Mouse (Mus musculus) hindbrain, embryonic 11.5 days (tissue): ENCODE results near the gene Rassf7. TPM values are rescaled to one million over a fixed set of nuclear protein-coding genes. Genes with fewer than 3 reads are reported as not detected.
A peak's percentile ranks its signal among the peaks of the same experiment; 100 is the strongest.

Experiments used
- ATAC-seq: fragments of 200-750 bp; cut with Nextera tagmentation; 2 replicates; pipeline ENCODE4 v1.8.0; 2017; ENCODE audit warnings: mild to moderate bottlenecking, moderate TSS enrichment, moderate library complexity; ENCODE audit not compliant: low FRiP score
- DNase-seq: peaks from one replicate; pipeline ENCODE4 v3.0.0-alpha.2; 2015; ENCODE audit warnings: low spot score
- H3K27ac ChIP-seq: fragments of 300-500 bp; sonication (generic); 2 replicates; pipeline ENCODE4 v1.5.1; 2014; ENCODE audit warnings: mild to moderate bottlenecking, low read depth, low read length
- H3K27me3 ChIP-seq: fragments of 300-500 bp; sonication (generic); 2 replicates; pipeline ENCODE4 v1.6.1; 2014; ENCODE audit warnings: mild to moderate bottlenecking, low read length, moderate library complexity, mixed read lengths; ENCODE audit not compliant: control insufficient read depth, insufficient read depth
- H3K36me3 ChIP-seq: fragments of 300-500 bp; sonication (generic); 2 replicates; pipeline ENCODE4 v1.6.1; 2014; ENCODE audit warnings: mild to moderate bottlenecking, low read length, moderate library complexity, mixed read lengths; ENCODE audit not compliant: control insufficient read depth, insufficient read depth
- H3K4me1 ChIP-seq: fragments of 300-500 bp; sonication (generic); replicated peaks from 2 replicates; pipeline ENCODE4 v1.6.1; 2014; ENCODE audit warnings: low read length, mixed read lengths; ENCODE audit not compliant: control insufficient read depth, insufficient read depth
- H3K4me2 ChIP-seq: fragments of 300-500 bp; sonication (generic); replicated peaks from 2 replicates; pipeline ENCODE4 v1.6.1; 2014; ENCODE audit warnings: mild to moderate bottlenecking, low read depth, low read length
- H3K4me3 ChIP-seq: fragments of 300-500 bp; sonication (generic); 2 replicates; pipeline ENCODE4 v1.5.1; 2014; ENCODE audit warnings: low read depth, low read length
- H3K9ac ChIP-seq: fragments of 300-500 bp; sonication (generic); 2 replicates; pipeline ENCODE4 v1.6.1; 2014; ENCODE audit warnings: low read depth, low read length
- H3K9me3 ChIP-seq: fragments of 300-500 bp; sonication (generic); 2 replicates; pipeline ENCODE4 v1.6.1; 2016; ENCODE audit warnings: low read length; ENCODE audit not compliant: control insufficient read depth
- WGBS: fragments of 180-500 bp; shearing (Covaris S2); extraction: QIAGEN DNeasy Blood & Tissue Kit; methylation state at CpG from one replicate; pipeline ENCODE4 v1.1.7; 2014; 5-methylcytosine and 5-hydroxymethylcytosine counted together
- polyA plus RNA-seq: library from polyadenylated mRNA; unstranded; fragments of >200 nt; fragmentation: Nextera tagmentation; extraction: Ambion mirVana; gene quantifications from 2 replicates; pipeline ENCODE4 v1.2.1, GENCODE M21; 2014

Rassf7 gene
- polyA plus RNA-seq, 1 experiment from 2014 or later, result 37.8 TPM

- ATAC-seq, result no peak
- Histone ChIP-seq H3K27me3 (no peaks in the 10 kb centered on the region), H3K4me2 (no peak overlapping the region), H3K9ac (no peak overlapping the region), H3K4me3 (no peak overlapping the region), H3K4me1 (no peaks in the 10 kb centered on the region), H3K9me3 (no peaks in the 10 kb centered on the region), H3K36me3 (no peaks in the 10 kb centered on the region), H3K27ac (no peak overlapping the region)
- WGBS, result 90% methylated on average over 18 of the region's 18 CpGs
- DNase-seq, result no peak
Measured at GRCm38 (mm10) chr7:141206182-141206937, 9.3 kb upstream of the Rassf7 start.

GRCm38 (mm10) chr7:141209526-141209925, 6.1 kb upstream of the Rassf7 start:
- no peaks in the 10 kb centered on the region for H3K36me3 ChIP-seq
- no peak overlapping the region for H3K4me2 ChIP-seq
- H3K9me3 ChIP-seq, result no peaks in the 10 kb centered on the region
- H3K4me3 ChIP-seq, result no peak overlapping the region
- DNase-seq (no peak), ATAC-seq (no peak)
- 83% methylated on average over 3 of the region's 3 CpGs for WGBS
- H3K9ac ChIP-seq, result no peak overlapping the region
- H3K27me3 ChIP-seq, result no peaks in the 10 kb centered on the region
- no peaks in the 10 kb centered on the region for H3K4me1 ChIP-seq
- H3K27ac ChIP-seq, result no peak overlapping the region

- Histone ChIP-seq H3K27ac (no peak overlapping the region), H3K9ac (no peak overlapping the region), H3K4me1 (peaks cover 4% of the 10 kb centered on the region; the same call in 1 of the 2 replicates), H3K9me3 (no peaks in the 10 kb centered on the region), H3K27me3 (no peaks in the 10 kb centered on the region), H3K4me3 (no peak overlapping the region), H3K36me3 (no peaks in the 10 kb centered on the region), H3K4me2 (no peak overlapping the region)
- ATAC-seq, result no peak
- DNase-seq, result no peak
- 81% methylated on average over 12 of the region's 12 CpGs for WGBS
Measured at GRCm38 (mm10) chr7:141210137-141210536, 5.5 kb upstream of the Rassf7 start.

- ATAC-seq, result no peak
- Histone ChIP-seq H3K4me3 (no peak overlapping the region), H3K9me3 (no peaks in the 10 kb centered on the region), H3K27ac (no peak overlapping the region), H3K36me3 (no peaks in the 10 kb centered on the region), H3K4me1 (peaks cover 5% of the 10 kb centered on the region; the same call in 1 of the 2 replicates), H3K4me2 (no peak overlapping the region), H3K27me3 (no peaks in the 10 kb centered on the region), H3K9ac (no peak overlapping the region)
- 88% methylated on average over 14 of the region's 14 CpGs for WGBS
- DNase-seq, result no peak
Measured at GRCm38 (mm10) chr7:141210606-141211131, 5.0 kb upstream of the Rassf7 start.

- no peak overlapping the region for H3K27ac ChIP-seq
- H3K9me3 ChIP-seq, result no peaks in the 10 kb centered on the region
- H3K9ac ChIP-seq, result no peak overlapping the region
- no peak overlapping the region for H3K4me3 ChIP-seq
- DNase-seq (no peak), ATAC-seq (no peak)
- peaks cover 7% of the 10 kb centered on the region; the same call in 1 of the 2 replicates for H3K4me1 ChIP-seq
- 0 out of 2 replicates have a peak, but pooled peaks cover 4% of the 10 kb centered on the region for H3K36me3 ChIP-seq
- H3K4me2 ChIP-seq, result no peak overlapping the region
- 87% methylated on average over 3 of the region's 3 CpGs for WGBS
- no peaks in the 10 kb centered on the region for H3K27me3 ChIP-seq
Measured at GRCm38 (mm10) chr7:141213133-141213532, 2.5 kb upstream of the Rassf7 start.

- WGBS, result 92% methylated on average over 11 of the region's 11 CpGs
- H3K9me3 ChIP-seq, result no peaks in the 10 kb centered on the region
- peak within 1 kb of the TSS; percentile 96 for H3K27ac ChIP-seq
- H3K9ac ChIP-seq, result peak within 1 kb of the TSS; percentile 71
- DNase-seq, result no peak
- peak within 1 kb of the TSS; percentile 56 for H3K4me3 ChIP-seq
- ATAC-seq, result no peak
- peaks cover 7% of the 10 kb centered on the region; the same call in 1 of the 2 replicates for H3K4me1 ChIP-seq
- H3K4me2 ChIP-seq, result peak within 1 kb of the TSS; percentile 85
- 0 out of 2 replicates have a peak, but pooled peaks cover 4% of the 10 kb centered on the region for H3K36me3 ChIP-seq
- no peaks in the 10 kb centered on the region for H3K27me3 ChIP-seq
Measured at GRCm38 (mm10) chr7:141213605-141214235, 1.9 kb upstream of the Rassf7 start, which contains the start of gene Lmntd2. TSS of gene Lmntd2 (minus strand) at chr7:141214080.

- ATAC-seq, result no peak
- H3K4me3 ChIP-seq, result no peak overlapping the region; the same call in 1 of the 2 replicates
- WGBS, result 84% methylated on average over 3 of the region's 3 CpGs
Measured at GRCm38 (mm10) chr7:141214310-141214709, 1.4 kb upstream of the Rassf7 start.

GRCm38 (mm10) chr7:141215880-141216733, 447 bp downstream of the Rassf7 start:
- no peaks in the 10 kb centered on the region for H3K9me3 ChIP-seq
- peaks cover 10% of the 10 kb centered on the region for H3K4me1 ChIP-seq
- H3K4me2 ChIP-seq, result peak overlapping the region; percentile 85
- 0 out of 2 replicates have a peak, but pooled peaks cover 4% of the 10 kb centered on the region for H3K36me3 ChIP-seq
- H3K4me3 ChIP-seq, result peak overlapping the region; percentile 56
- ATAC-seq (peak; percentile 74), DNase-seq (no peak)
- peak overlapping the region; percentile 54 for H3K9ac ChIP-seq
- under 1% methylated on average over 42 of the region's 42 CpGs for WGBS
- no peaks in the 10 kb centered on the region for H3K27me3 ChIP-seq
- peak overlapping the region; percentile 67 for H3K27ac ChIP-seq

More at GRCm38 (mm10) chr7:141214310-141214709, 1.4 kb upstream of the Rassf7 start:
- peak overlapping the region; percentile 96 for H3K27ac ChIP-seq
- no peaks in the 10 kb centered on the region for H3K27me3 ChIP-seq
- H3K36me3 ChIP-seq, result 0 out of 2 replicates have a peak, but pooled peaks cover 4% of the 10 kb centered on the region
- H3K4me2 ChIP-seq, result no peak overlapping the region
- H3K9ac ChIP-seq, result no peak overlapping the region
- H3K4me1 ChIP-seq, result peaks cover 7% of the 10 kb centered on the region; the same call in 1 of the 2 replicates
- DNase-seq, result no peak
- H3K9me3 ChIP-seq, result no peaks in the 10 kb centered on the region
